Mouse (Mus musculus) gastrocnemius, postnatal 14 days (tissue): ENCODE data around the gene Zfp457. TPM values are rescaled to one million over a fixed set of nuclear protein-coding genes. Genes with fewer than 3 reads are reported as not detected.
"Not testable (repeated sequence)": the region's sequence is repeated elsewhere in the genome, so short reads cannot be mapped to it uniquely, and the experiment has no call there.

ENCODE experiments used
- DNase-seq: peaks from one replicate; pipeline ENCODE4 v3.0.0; 2021; ENCODE audit warnings: mixed read lengths
- intact Hi-C: fragments of 180-260 bp; cut with DNase I; formaldehyde crosslinking; loops from one replicate; pipeline ENCODE4 v1.15.1; 2025; ENCODE audit warnings: low total_unique reads
- long read RNA-seq, 2 experiments: library from polyadenylated mRNA; stranded (forward); transcript quantifications; one replicate each; pipeline ENCODE4 v2.0.0; 2021
- total RNA-seq, 2 experiments: library from RNA; stranded (reverse); gene quantifications; 2 replicates each; pipeline ENCODE4 v1.2.3; 2021

Gene Zfp457
- total RNA-seq, result 1 to 10 TPM in 1 of 2 experiments, under 1 TPM in 1; 0.80 to 2.0 TPM
- long read RNA-seq, experiment 1, result 0 reads
- long read RNA-seq, experiment 2, result 0 reads

- intact Hi-C loops, result no loop called here
These were observed at the start of gene Zfp457 for GRCm38 (mm10) chr13:67305822-67306672. TSS of gene Zfp457 (minus strand) at chr13:67306485.

GRCm38 (mm10) chr13:67351854-67352253 is 45.6 kb upstream of the Zfp457 start:
- intact Hi-C loops, result no loop called here
- DNase-seq, result no peak

More at GRCm38 (mm10) chr13:67305822-67306672, at the start of gene Zfp457:
- DNase-seq, result peak; percentile 77

- intact Hi-C loops, result no loop called here
- no peak for DNase-seq
These were observed 37.1 kb upstream of the Zfp457 start for GRCm38 (mm10) chr13:67343422-67343821.

GRCm38 (mm10) chr13:67332877-67333276 is 26.6 kb upstream of the Zfp457 start:
- intact Hi-C loops, result no loop called here
- no peak for DNase-seq

GRCm38 (mm10) chr13:67332019-67332724 is 25.9 kb upstream of the Zfp457 start, which contains the start of gene Zfp595:
TSS of gene Zfp595 (minus strand) at chr13:67332570.
- peak; percentile 77 for DNase-seq
- intact Hi-C loops, result no loop called here

GRCm38 (mm10) chr13:67306718-67307117 is 433 bp upstream of the Zfp457 start:
- DNase-seq, result no peak
- intact Hi-C loops, result no loop called here

GRCm38 (mm10) chr13:67278314-67278713 is 28.0 kb downstream of the Zfp457 start, which contains the start of gene Zfp458:
TSS of gene Zfp458 (minus strand) at chr13:67278466.
- intact Hi-C loops, result no loop called here
- no peak for DNase-seq

- DNase-seq, intact Hi-C loops: not testable (repeated sequence)
These were observed 36.8 kb downstream of the Zfp457 start for GRCm38 (mm10) chr13:67269383-67270065.

- peak; percentile 37 for DNase-seq
- intact Hi-C loops, result no loop called here
These were observed 37.5 kb downstream of the Zfp457 start for GRCm38 (mm10) chr13:67268568-67269369.

Other genes with a start within 250 kb of the Zfp457 start
- 1 to 10 TPM in 1 of 2 experiments, under 1 TPM in 1; 0.92 to 1.1 TPM for gene Zfp712, start 245.3 kb downstream of the Zfp457 start, total RNA-seq
- under 1 TPM; 0.90 to 0.95 TPM for gene Zfp708, start 208.5 kb downstream of the Zfp457 start, total RNA-seq
- gene Gm28557, start 197.9 kb downstream of the Zfp457 start, total RNA-seq, result 1 to 10 TPM in 1 of 2 experiments, under 1 TPM in 1; 0.98 to 1.8 TPM
- under 1 TPM; 0.29 to 0.53 TPM for gene Rslcan18, start 190.2 kb downstream of the Zfp457 start, total RNA-seq
- gene Zfp759, start 184.8 kb downstream of the Zfp457 start, total RNA-seq, result 1 to 10 TPM; 3.2 to 3.3 TPM
- gene Rsl1, start 133.3 kb downstream of the Zfp457 start, total RNA-seq, result 1 to 10 TPM; 1.5 to 1.7 TPM
- gene Zfp455, start 112.0 kb downstream of the Zfp457 start, total RNA-seq, result under 1 TPM; 0.44 to 0.66 TPM
- 1 to 10 TPM; 1.1 to 1.2 TPM for gene Zfp458, start 28.0 kb downstream of the Zfp457 start, total RNA-seq
- 1 to 10 TPM; 1.2 TPM for gene Zfp595, start 26.1 kb upstream of the Zfp457 start, total RNA-seq
- gene Gm28044, start 54.1 kb upstream of the Zfp457 start, total RNA-seq, result under 1 TPM in 1 of 2 experiments, not detected in 1; 0.66 TPM
- under 1 TPM; 0.89 to 0.90 TPM for gene Zfp953, start 54.1 kb upstream of the Zfp457 start, total RNA-seq
- under 1 TPM; 0.35 TPM for gene Gm28041, start 69.2 kb upstream of the Zfp457 start, total RNA-seq
- gene Zfp456, start 69.3 kb upstream of the Zfp457 start, total RNA-seq, result under 1 TPM; 0.18 to 0.21 TPM
- gene Zfp429, start 93.3 kb upstream of the Zfp457 start, total RNA-seq, result 1 to 10 TPM in 1 of 2 experiments, under 1 TPM in 1; 0.64 to 1.8 TPM
- gene Zfp459, start 114.9 kb upstream of the Zfp457 start, total RNA-seq, result under 1 TPM; 0.20 to 0.21 TPM
- gene Zfp874a, start 145.1 kb upstream of the Zfp457 start, total RNA-seq, result 1 to 10 TPM; 3.0 to 4.2 TPM
- gene Zfp874b, start 177.8 kb upstream of the Zfp457 start, total RNA-seq, result 1 to 10 TPM; 6.5 to 8.4 TPM
- 1 to 10 TPM; 3.6 to 3.7 TPM for gene Zfp58, start 194.1 kb upstream of the Zfp457 start, total RNA-seq
- gene Gm26965, start 219.7 kb upstream of the Zfp457 start, total RNA-seq, result under 1 TPM in 1 of 2 experiments, not detected in 1; 0.23 TPM
- 1 to 10 TPM; 5.1 to 5.8 TPM for gene Zfp87, start 219.7 kb upstream of the Zfp457 start, total RNA-seq
- 1 to 10 TPM; 2.1 to 2.6 TPM for gene Zfp748, start 247.3 kb upstream of the Zfp457 start, total RNA-seq